Comparison of ENCODE assay signal across 9 mouse cellular contexts in the genomic region with DNA sequence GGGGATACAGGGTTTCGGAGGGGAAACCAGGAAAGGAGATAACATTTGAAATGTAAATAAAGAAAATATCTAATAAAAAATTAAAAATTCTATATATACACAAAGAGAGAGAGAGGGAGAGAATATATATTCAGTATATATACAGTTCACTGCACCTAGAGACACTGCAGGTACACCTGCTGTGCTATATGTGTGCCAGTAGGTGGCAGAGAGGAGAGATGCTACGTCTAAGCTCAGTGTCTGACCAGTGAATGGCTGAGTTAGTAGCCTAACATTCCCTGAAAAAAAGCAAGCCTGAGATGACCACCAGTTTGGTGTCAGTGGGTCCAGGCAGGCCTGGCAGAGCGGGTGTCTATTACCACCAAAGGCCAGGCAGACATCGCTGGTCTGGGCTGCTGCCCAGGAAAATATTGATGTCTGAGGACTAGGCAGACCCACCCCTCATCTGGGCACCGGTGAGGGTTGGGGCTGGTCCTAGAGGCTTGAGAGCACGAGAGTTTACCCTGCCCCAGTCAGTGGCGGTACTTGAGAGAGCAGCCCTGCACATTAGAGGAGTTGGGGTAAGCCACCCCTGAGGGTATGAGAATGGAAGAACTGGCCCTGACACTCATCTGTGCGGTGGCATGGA. TPM values are rescaled to one million over a fixed set of nuclear protein-coding genes. Genes with fewer than 3 reads are reported as not detected.
DNase-seq lines count a peak whose midpoint lies in the region; ATAC-seq and TF ChIP-seq lines count a peak whose summit lies in the region.
"Had no signal": no experiment of that assay in that cellular context is flagged by ENCODE, and none has a peak within 500 bp of the region (broad histone marks: within the 10 kb centered on the region; RNA-seq: fewer than 3 reads in every experiment).

No protein-coding gene starts in this region.

- no peaks in the 10 kb centered on the region for H3K27me3 ChIP-seq in embryonic facial prominence, embryonic 14.5 days (replicated peaks; ENCODE audit: control insufficient read depth, insufficient read depth, low read length)
- H3K27me3 ChIP-seq: liver, embryonic 15.5 days had no signal

- no peaks in the 10 kb centered on the region for H3K36me3 ChIP-seq in embryonic facial prominence, embryonic 14.5 days (ENCODE audit: control insufficient read depth, insufficient read depth, low read length)
- H3K36me3 ChIP-seq: liver, embryonic 15.5 days had no signal

- H3K4me1 ChIP-seq in embryonic facial prominence, embryonic 14.5 days (ENCODE audit: control insufficient read depth, insufficient read depth, low read length): no peaks in the 10 kb centered on the region
- H3K4me1 ChIP-seq: liver, embryonic 15.5 days had no signal

- intact Hi-C loops in gastrocnemius, adult 2 months (cut with DNase I): no loop called here

- ATAC-seq in embryonic facial prominence, embryonic 14.5 days (ENCODE audit: low read depth): peak; percentile 72

- no peak overlapping the region for H3K27ac ChIP-seq in gastrocnemius, adult 2 months
- no peak overlapping the region for H3K27ac ChIP-seq in embryonic facial prominence, embryonic 14.5 days (replicated peaks; ENCODE audit: low read depth, low read length)
- H3K27ac ChIP-seq: liver, embryonic 15.5 days had no signal

- TF ChIP-seq CTCF in gastrocnemius, adult 2 months (IDR thresholded peaks at IDR 0.05): peak; percentile 25; the same call in 1 of the 2 replicates

- H3K4me2 ChIP-seq in embryonic facial prominence, embryonic 14.5 days (ENCODE audit: low read depth, low read length): no peak overlapping the region
- H3K4me2 ChIP-seq: liver, embryonic 15.5 days had no signal

- no peak for DNase-seq in gastrocnemius, adult 2 months
- DNase-seq in gastrocnemius, adult 8-10 months (ENCODE audit: low spot score in 2 of 2): no peak
- peak; percentile 52 for DNase-seq in 416B (ENCODE audit: low read depth)
- DNase-seq in embryonic facial prominence, embryonic 14.5 days (ENCODE audit: low spot score): no peak
- DNase-seq in kidney, postnatal 36 days: peak; percentile 30 to 33
- DNase-seq in spleen, postnatal 36 days (ENCODE audit: low spot score in 2 of 2): no peak
- DNase-seq in frontal cortex, postnatal 36 days (ENCODE audit: low spot score in 2 of 2): no peak
- DNase-seq in spleen, postnatal 10 days (ENCODE audit: low spot score in 2 of 2): no peak

- H3K9me3 ChIP-seq in embryonic facial prominence, embryonic 14.5 days (ENCODE audit: control insufficient read depth, low read length): no peaks in the 10 kb centered on the region
- H3K9me3 ChIP-seq: liver, embryonic 15.5 days had no signal

- WGBS in embryonic facial prominence, embryonic 14.5 days: 63% methylated on average over 8 of the region's 8 CpGs

- H3K9ac ChIP-seq in embryonic facial prominence, embryonic 14.5 days (ENCODE audit: low read depth, low read length): no peak overlapping the region
- H3K9ac ChIP-seq: liver, embryonic 15.5 days had no signal

- no peak overlapping the region for H3K4me3 ChIP-seq in gastrocnemius, adult 2 months
- H3K4me3 ChIP-seq in embryonic facial prominence, embryonic 14.5 days (ENCODE audit: low read depth, low read length): no peak overlapping the region
- H3K4me3 ChIP-seq: liver, embryonic 15.5 days had no signal

RNA-seq across cellular contexts. Expression of gene Acot12, which starts 18.1 kb away (rescaled TPM):
- not detected for total RNA-seq in gastrocnemius, adult 2 months (2021)
- total RNA-seq in gastrocnemius, adult 8-10 months (2022): under 1 TPM in 1 of 4 experiments, not detected in 3; 0.35 TPM
- 0.26 and 0.40 TPM in 2 replicates for polyA plus RNA-seq in embryonic facial prominence, embryonic 14.5 days (2014; fragmentation: Nextera tagmentation; extraction: Ambion mirVana)

Comparison
In these comparisons a context has a peak if more than half of its experiments do, and no peak if none do; other contexts are left out.
1. DNase-seq: peak in 416B (single experiment) and kidney, postnatal 36 days (2 of 2); none in gastrocnemius, adult 2 months (single experiment), gastrocnemius, adult 8-10 months (0 of 2), embryonic facial prominence, embryonic 14.5 days (single experiment), spleen, postnatal 36 days (0 of 2), frontal cortex, postnatal 36 days (0 of 2) and spleen, postnatal 10 days (0 of 2).